Mouse (Mus musculus): Measurements from ENCODE around the gene Rasgrp3. TPM values are rescaled to one million over a fixed set of nuclear protein-coding genes. Genes with fewer than 3 reads are reported as not detected.
A peak's percentile ranks its signal among the peaks of the same experiment; 100 is the strongest.

Gene Rasgrp3
- polyA plus RNA-seq, 1 experiment from 2014 or later = 5.7 TPM

- Histone ChIP-seq H3K9ac (ENCODE audit: low read depth, low read length) (no peak overlapping the region), H3K27ac (ENCODE audit: low read length) (no peak overlapping the region), H3K9me3 (replicated peaks; ENCODE audit: control insufficient read depth, low read length, poor library complexity, severe bottlenecking) (no peaks in the 10 kb centered on the region), H3K36me3 (ENCODE audit: control insufficient read depth, insufficient read depth, low read length) (no peaks in the 10 kb centered on the region), H3K27me3 (ENCODE audit: control insufficient read depth, insufficient read depth, low read depth, low read length) (no peaks in the 10 kb centered on the region), H3K4me3 (ENCODE audit: low read depth, low read length) (no peak overlapping the region), H3K4me2 (ENCODE audit: low read length) (peak overlapping the region; percentile 10; the same call in 1 of the 2 replicates), H3K4me1 (ENCODE audit: control insufficient read depth, insufficient read depth, low read length) (peaks cover 2% of the 10 kb centered on the region; the same call in 1 of the 2 replicates)
- 0 out of 2 replicates have a peak, but pooled peaks have one; percentile 48 for ATAC-seq
- WGBS = 19% methylated on average over 15 of the region's 15 CpGs
These were observed 29.4 kb downstream of the Rasgrp3 start for GRCm38 (mm10) chr17:75464983-75465634.

- H3K9ac ChIP-seq (ENCODE audit: low read depth, low read length) = no peak overlapping the region
- H3K9me3 ChIP-seq (replicated peaks; ENCODE audit: control insufficient read depth, low read length, poor library complexity, severe bottlenecking) = no peaks in the 10 kb centered on the region
- H3K4me1 ChIP-seq (ENCODE audit: control insufficient read depth, insufficient read depth, low read length) = peaks cover 2% of the 10 kb centered on the region; the same call in 1 of the 2 replicates
- H3K4me2 ChIP-seq (ENCODE audit: low read length) = peak overlapping the region; percentile 10; the same call in 1 of the 2 replicates
- no peaks in the 10 kb centered on the region for H3K27me3 ChIP-seq (ENCODE audit: control insufficient read depth, insufficient read depth, low read depth, low read length)
- H3K36me3 ChIP-seq (ENCODE audit: control insufficient read depth, insufficient read depth, low read length) = no peaks in the 10 kb centered on the region
- no peak overlapping the region for H3K27ac ChIP-seq (ENCODE audit: low read length)
- no peak for ATAC-seq
- 61% methylated on average over 14 of the region's 14 CpGs for whole genome bisulfite sequencing
- H3K4me3 ChIP-seq (ENCODE audit: low read depth, low read length) = no peak overlapping the region
These were observed 29.9 kb downstream of the Rasgrp3 start for GRCm38 (mm10) chr17:75465635-75465997.

DNA sequence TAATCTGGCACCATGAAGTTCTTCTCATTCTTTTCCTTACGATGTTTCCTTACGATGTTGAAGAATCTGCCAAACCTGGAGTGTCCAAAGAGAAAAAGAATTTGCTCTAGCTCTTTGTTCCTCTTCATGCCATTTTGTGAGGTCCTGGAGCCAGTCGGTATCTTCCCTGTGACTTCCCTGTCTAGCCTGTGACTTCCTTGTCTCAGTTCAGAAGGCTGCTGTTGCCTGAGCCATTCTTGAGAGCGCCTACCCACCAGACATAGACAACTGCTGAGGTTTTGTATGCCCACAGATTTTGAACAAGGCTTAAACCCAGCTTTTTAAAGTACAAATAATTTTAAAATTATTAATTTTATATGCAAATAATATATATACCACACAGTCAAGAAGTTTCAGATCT lies 31.3 kb downstream of the Rasgrp3 start:
- H3K4me2 ChIP-seq (ENCODE audit: low read length) = no peak overlapping the region
- H3K27me3 ChIP-seq (ENCODE audit: control insufficient read depth, insufficient read depth, low read depth, low read length) = no peaks in the 10 kb centered on the region
- no peak overlapping the region for H3K4me3 ChIP-seq (ENCODE audit: low read depth, low read length)
- H3K4me1 ChIP-seq (ENCODE audit: control insufficient read depth, insufficient read depth, low read length) = peaks cover 2% of the 10 kb centered on the region; the same call in 1 of the 2 replicates
- no peaks in the 10 kb centered on the region for H3K36me3 ChIP-seq (ENCODE audit: control insufficient read depth, insufficient read depth, low read length)
- H3K9ac ChIP-seq (ENCODE audit: low read depth, low read length) = no peak overlapping the region
- no peaks in the 10 kb centered on the region for H3K9me3 ChIP-seq (replicated peaks; ENCODE audit: control insufficient read depth, low read length, poor library complexity, severe bottlenecking)
- WGBS = 88% methylated on average over 4 of the region's 4 CpGs
- no peak for ATAC-seq
- H3K27ac ChIP-seq (ENCODE audit: low read length) = no peak overlapping the region

DNA sequence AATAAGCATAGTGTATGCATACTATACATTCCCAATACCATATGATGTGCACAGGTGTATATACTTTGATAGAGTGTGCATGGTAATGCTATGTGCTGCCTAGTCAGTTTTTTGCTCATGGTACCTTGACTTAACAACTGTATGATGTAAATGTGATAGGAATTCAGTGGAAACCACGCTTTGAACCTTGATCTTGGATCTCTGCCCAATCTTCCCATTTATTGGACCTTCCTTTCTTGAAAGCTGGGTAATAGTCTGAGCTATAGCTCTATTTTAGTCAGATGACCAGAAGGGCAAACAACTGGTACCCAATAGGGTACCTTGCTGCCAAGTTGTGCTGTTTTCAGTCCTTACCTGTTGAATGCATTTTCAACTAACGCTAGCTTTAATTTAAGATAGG lies 31.8 kb downstream of the Rasgrp3 start:
- Histone ChIP-seq H3K4me2 (ENCODE audit: low read length) (no peak overlapping the region), H3K27ac (ENCODE audit: low read length) (no peak overlapping the region), H3K9me3 (replicated peaks; ENCODE audit: control insufficient read depth, low read length, poor library complexity, severe bottlenecking) (no peaks in the 10 kb centered on the region), H3K9ac (ENCODE audit: low read depth, low read length) (no peak overlapping the region), H3K36me3 (ENCODE audit: control insufficient read depth, insufficient read depth, low read length) (no peaks in the 10 kb centered on the region), H3K27me3 (ENCODE audit: control insufficient read depth, insufficient read depth, low read depth, low read length) (no peaks in the 10 kb centered on the region), H3K4me3 (ENCODE audit: low read depth, low read length) (no peak overlapping the region), H3K4me1 (ENCODE audit: control insufficient read depth, insufficient read depth, low read length) (peaks cover 2% of the 10 kb centered on the region; the same call in 1 of the 2 replicates)
- 89% methylated on average over 2 of the region's 2 CpGs for WGBS
- no peak for ATAC-seq

DNA sequence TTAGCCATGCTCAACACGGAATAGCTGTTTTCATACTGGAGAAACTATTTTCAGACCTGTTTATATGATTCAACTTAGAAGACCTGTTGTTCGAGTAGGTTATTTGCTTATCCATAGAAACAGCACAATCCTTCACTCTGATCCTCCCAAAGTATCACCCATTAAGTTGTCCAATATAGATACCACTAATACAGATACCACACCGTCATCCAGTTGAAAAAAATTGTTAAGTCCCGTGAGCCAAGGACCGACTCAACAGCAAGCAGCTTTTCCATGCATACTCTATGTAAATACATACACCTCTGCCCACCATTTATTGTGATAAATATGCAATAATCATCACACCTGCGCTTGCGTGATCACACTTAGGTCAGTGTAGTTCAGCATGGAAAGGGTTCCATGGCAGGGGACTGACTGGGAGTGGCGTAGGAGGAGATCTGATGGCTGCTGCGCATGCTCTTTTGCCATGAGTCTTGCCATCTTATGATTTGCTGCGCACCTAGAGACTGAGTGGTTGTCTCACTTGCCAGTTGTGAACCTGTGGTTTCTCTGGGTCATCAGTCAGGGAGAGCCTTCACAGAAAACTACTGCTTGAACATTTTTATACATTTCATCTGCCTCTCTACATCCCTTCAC lies 32.9 kb downstream of the Rasgrp3 start:
- no peak overlapping the region for H3K4me2 ChIP-seq (ENCODE audit: low read length)
- H3K4me3 ChIP-seq (ENCODE audit: low read depth, low read length) = no peak overlapping the region
- no peak overlapping the region for H3K27ac ChIP-seq (ENCODE audit: low read length)
- H3K9ac ChIP-seq (ENCODE audit: low read depth, low read length) = no peak overlapping the region
- no peaks in the 10 kb centered on the region for H3K36me3 ChIP-seq (ENCODE audit: control insufficient read depth, insufficient read depth, low read length)
- no peak for ATAC-seq
- peaks cover 2% of the 10 kb centered on the region; the same call in 1 of the 2 replicates for H3K4me1 ChIP-seq (ENCODE audit: control insufficient read depth, insufficient read depth, low read length)
- 94% methylated on average over 10 of the region's 10 CpGs for WGBS
- H3K9me3 ChIP-seq (replicated peaks; ENCODE audit: control insufficient read depth, low read length, poor library complexity, severe bottlenecking) = no peaks in the 10 kb centered on the region
- no peaks in the 10 kb centered on the region for H3K27me3 ChIP-seq (ENCODE audit: control insufficient read depth, insufficient read depth, low read depth, low read length)

- H3K9me3 ChIP-seq (replicated peaks; ENCODE audit: control insufficient read depth, low read length, poor library complexity, severe bottlenecking) = no peaks in the 10 kb centered on the region
- H3K27ac ChIP-seq (ENCODE audit: low read length) = no peak overlapping the region
- H3K4me2 ChIP-seq (ENCODE audit: low read length) = no peak overlapping the region
- no peaks in the 10 kb centered on the region for H3K36me3 ChIP-seq (ENCODE audit: control insufficient read depth, insufficient read depth, low read length)
- peaks cover 2% of the 10 kb centered on the region; the same call in 1 of the 2 replicates for H3K4me1 ChIP-seq (ENCODE audit: control insufficient read depth, insufficient read depth, low read length)
- H3K4me3 ChIP-seq (ENCODE audit: low read depth, low read length) = no peak overlapping the region
- H3K27me3 ChIP-seq (ENCODE audit: control insufficient read depth, insufficient read depth, low read depth, low read length) = no peaks in the 10 kb centered on the region
- WGBS = 81% methylated on average over 6 of the region's 6 CpGs
- no peak overlapping the region for H3K9ac ChIP-seq (ENCODE audit: low read depth, low read length)
- ATAC-seq = no peak
These were observed 34.6 kb downstream of the Rasgrp3 start for GRCm38 (mm10) chr17:75470325-75470724.

DNA sequence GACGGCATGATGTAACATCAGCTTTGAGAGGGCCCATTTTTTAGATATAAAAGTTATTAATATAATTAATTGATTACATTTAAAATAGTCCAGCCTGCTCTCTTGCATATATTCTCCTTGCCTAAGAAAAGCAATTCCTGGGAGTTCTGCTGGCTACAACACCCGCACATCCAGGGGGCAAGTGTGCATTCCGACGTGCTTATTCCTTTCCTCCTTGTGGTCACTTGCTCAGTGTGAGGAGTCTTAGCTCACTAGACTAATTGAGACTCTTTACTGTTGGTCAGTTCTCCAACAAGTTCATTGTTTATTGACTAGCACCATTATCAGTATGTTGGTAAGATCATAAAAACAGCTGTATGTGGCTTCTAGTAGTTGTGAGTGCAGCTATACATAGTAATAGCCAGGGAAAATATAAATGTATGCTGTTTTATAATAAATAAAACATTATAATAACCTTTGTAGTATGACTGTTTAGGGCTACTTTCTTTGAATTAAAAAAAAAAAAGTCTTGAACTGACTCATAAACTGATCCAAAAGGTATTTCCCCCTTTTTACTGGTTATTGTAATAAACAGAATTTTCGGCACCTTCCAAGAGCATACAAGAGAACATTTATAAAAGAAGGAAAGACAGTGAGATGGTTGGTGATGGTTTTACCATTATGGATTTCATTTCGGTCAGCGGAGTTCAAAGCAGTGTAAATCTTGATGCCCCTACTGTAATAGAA lies 35.4 kb downstream of the Rasgrp3 start:
- Histone ChIP-seq H3K27me3 (ENCODE audit: control insufficient read depth, insufficient read depth, low read depth, low read length) (no peaks in the 10 kb centered on the region), H3K9ac (ENCODE audit: low read depth, low read length) (no peak overlapping the region), H3K36me3 (ENCODE audit: control insufficient read depth, insufficient read depth, low read length) (no peaks in the 10 kb centered on the region), H3K9me3 (replicated peaks; ENCODE audit: control insufficient read depth, low read length, poor library complexity, severe bottlenecking) (no peaks in the 10 kb centered on the region), H3K4me2 (ENCODE audit: low read length) (no peak overlapping the region), H3K4me1 (ENCODE audit: control insufficient read depth, insufficient read depth, low read length) (no peaks in the 10 kb centered on the region), H3K4me3 (ENCODE audit: low read depth, low read length) (no peak overlapping the region), H3K27ac (ENCODE audit: low read length) (no peak overlapping the region)
- no peak for ATAC-seq
- 97% methylated on average over 7 of the region's 7 CpGs for WGBS

- no peak overlapping the region for H3K4me3 ChIP-seq (ENCODE audit: low read depth, low read length)
- H3K4me2 ChIP-seq (ENCODE audit: low read length) = no peak overlapping the region
- H3K4me1 ChIP-seq (ENCODE audit: control insufficient read depth, insufficient read depth, low read length) = no peaks in the 10 kb centered on the region
- 83% methylated on average over 6 of the region's 6 CpGs for WGBS
- H3K27me3 ChIP-seq (ENCODE audit: control insufficient read depth, insufficient read depth, low read depth, low read length) = no peaks in the 10 kb centered on the region
- H3K9me3 ChIP-seq (replicated peaks; ENCODE audit: control insufficient read depth, low read length, poor library complexity, severe bottlenecking) = no peaks in the 10 kb centered on the region
- H3K36me3 ChIP-seq (ENCODE audit: control insufficient read depth, insufficient read depth, low read length) = no peaks in the 10 kb centered on the region
- H3K27ac ChIP-seq (ENCODE audit: low read length) = no peak overlapping the region
- ATAC-seq = no peak
- no peak overlapping the region for H3K9ac ChIP-seq (ENCODE audit: low read depth, low read length)
These were observed 36.1 kb downstream of the Rasgrp3 start for GRCm38 (mm10) chr17:75471644-75472253.

Data from midbrain, embryonic 16.5 days (tissue).